Mouse (Mus musculus): ENCODE measurements around the gene Ldlrad3. TPM values are rescaled to one million over a fixed set of nuclear protein-coding genes. Genes with fewer than 3 reads are reported as not detected.

Gene Ldlrad3
- polyA plus RNA-seq, 1 experiment: 35.9 TPM

GRCm38 (mm10) chr2:102122146-102122515, 64.1 kb downstream of the Ldlrad3 start:
- peaks cover 44% of the 10 kb centered on the region for H3K4me1 ChIP-seq (ENCODE audit: control insufficient read depth, insufficient read depth, low read length)
- H3K4me3 ChIP-seq (ENCODE audit: insufficient read depth, low read length): no peak overlapping the region
- H3K27ac ChIP-seq (ENCODE audit: insufficient read depth, low read depth, low read length): no peak overlapping the region
- TF ChIP-seq CTCF (IDR thresholded peaks at IDR 0.05; ENCODE audit: low read depth, low read length): no peak
- no peak for TF ChIP-seq POLR2A (IDR thresholded peaks at IDR 0.05; ENCODE audit: borderline replicate concordance, low read depth, low read length)

- TF ChIP-seq POLR2A (IDR thresholded peaks at IDR 0.05; ENCODE audit: borderline replicate concordance, low read depth, low read length): no peak
- Histone ChIP-seq H3K4me3 (ENCODE audit: insufficient read depth, low read length) (no peak overlapping the region), H3K27ac (ENCODE audit: insufficient read depth, low read depth, low read length) (no peak overlapping the region), H3K4me1 (ENCODE audit: control insufficient read depth, insufficient read depth, low read length) (peaks cover 41% of the 10 kb centered on the region)
Observed at GRCm38 (mm10) chr2:102121440-102122145, 64.6 kb downstream of the Ldlrad3 start.

GRCm38 (mm10) chr2:102119751-102120505, 66.3 kb downstream of the Ldlrad3 start:
- no peak overlapping the region for H3K4me3 ChIP-seq (ENCODE audit: insufficient read depth, low read length)
- no peak overlapping the region for H3K27ac ChIP-seq (ENCODE audit: insufficient read depth, low read depth, low read length)
- H3K4me1 ChIP-seq (ENCODE audit: control insufficient read depth, insufficient read depth, low read length): peaks cover 29% of the 10 kb centered on the region
- TF ChIP-seq CTCF (IDR thresholded peaks at IDR 0.05; ENCODE audit: low read depth, low read length): no peak
- no peak for TF ChIP-seq POLR2A (IDR thresholded peaks at IDR 0.05; ENCODE audit: borderline replicate concordance, low read depth, low read length)

- Histone ChIP-seq H3K27ac (ENCODE audit: insufficient read depth, low read depth, low read length) (no peak overlapping the region), H3K4me3 (ENCODE audit: insufficient read depth, low read length) (no peak overlapping the region), H3K4me1 (ENCODE audit: control insufficient read depth, insufficient read depth, low read length) (peaks cover 20% of the 10 kb centered on the region)
- TF ChIP-seq CTCF (IDR thresholded peaks at IDR 0.05; ENCODE audit: low read depth, low read length) (no peak), POLR2A (IDR thresholded peaks at IDR 0.05; ENCODE audit: borderline replicate concordance, low read depth, low read length) (no peak)
Observed at GRCm38 (mm10) chr2:102118988-102119460, 67.2 kb downstream of the Ldlrad3 start.

GRCm38 (mm10) chr2:102117402-102117760, 68.8 kb downstream of the Ldlrad3 start:
- TF ChIP-seq POLR2A (IDR thresholded peaks at IDR 0.05; ENCODE audit: borderline replicate concordance, low read depth, low read length) (no peak), CTCF (IDR thresholded peaks at IDR 0.05; ENCODE audit: low read depth, low read length) (no peak)
- Histone ChIP-seq H3K4me3 (ENCODE audit: insufficient read depth, low read length) (no peak overlapping the region), H3K4me1 (ENCODE audit: control insufficient read depth, insufficient read depth, low read length) (peaks cover 9% of the 10 kb centered on the region), H3K27ac (ENCODE audit: insufficient read depth, low read depth, low read length) (no peak overlapping the region)

GRCm38 (mm10) chr2:102116521-102117401, 69.4 kb downstream of the Ldlrad3 start:
- no peak for TF ChIP-seq POLR2A (IDR thresholded peaks at IDR 0.05; ENCODE audit: borderline replicate concordance, low read depth, low read length)
- TF ChIP-seq CTCF (IDR thresholded peaks at IDR 0.05; ENCODE audit: low read depth, low read length): no peak
- H3K27ac ChIP-seq (ENCODE audit: insufficient read depth, low read depth, low read length): no peak overlapping the region

GRCm38 (mm10) chr2:102113801-102114200, 72.4 kb downstream of the Ldlrad3 start:
- TF ChIP-seq CTCF (IDR thresholded peaks at IDR 0.05; ENCODE audit: low read depth, low read length): no peak
- Histone ChIP-seq H3K4me3 (ENCODE audit: insufficient read depth, low read length) (no peak overlapping the region), H3K4me1 (ENCODE audit: control insufficient read depth, insufficient read depth, low read length) (peaks cover 5% of the 10 kb centered on the region), H3K27ac (ENCODE audit: insufficient read depth, low read depth, low read length) (no peak overlapping the region)

More at GRCm38 (mm10) chr2:102116521-102117401, 69.4 kb downstream of the Ldlrad3 start:
- Histone ChIP-seq H3K4me1 (ENCODE audit: control insufficient read depth, insufficient read depth, low read length) (peaks cover 9% of the 10 kb centered on the region), H3K4me3 (ENCODE audit: insufficient read depth, low read length) (no peak overlapping the region)

GRCm38 (mm10) chr2:102113323-102113722, 72.9 kb downstream of the Ldlrad3 start:
- H3K4me1 ChIP-seq (ENCODE audit: control insufficient read depth, insufficient read depth, low read length): peaks cover 6% of the 10 kb centered on the region
- TF ChIP-seq POLR2A (IDR thresholded peaks at IDR 0.05; ENCODE audit: borderline replicate concordance, low read depth, low read length) (no peak), CTCF (IDR thresholded peaks at IDR 0.05; ENCODE audit: low read depth, low read length) (no peak)
- no peak overlapping the region for H3K4me3 ChIP-seq (ENCODE audit: insufficient read depth, low read length)
- H3K27ac ChIP-seq (ENCODE audit: insufficient read depth, low read depth, low read length): no peak overlapping the region

GRCm38 (mm10) chr2:102111906-102112499, 74.2 kb downstream of the Ldlrad3 start:
- no peak for TF ChIP-seq CTCF (IDR thresholded peaks at IDR 0.05; ENCODE audit: low read depth, low read length)
- TF ChIP-seq POLR2A (IDR thresholded peaks at IDR 0.05; ENCODE audit: borderline replicate concordance, low read depth, low read length): no peak
- peaks cover 6% of the 10 kb centered on the region for H3K4me1 ChIP-seq (ENCODE audit: control insufficient read depth, insufficient read depth, low read length)
- no peak overlapping the region for H3K27ac ChIP-seq (ENCODE audit: insufficient read depth, low read depth, low read length)
- no peak overlapping the region for H3K4me3 ChIP-seq (ENCODE audit: insufficient read depth, low read length)
